Mouse (Mus musculus) thymus, adult 2 months (tissue): ENCODE measurements at regions not wholly inside any gene's neighbourhood (a gene's known extent, or its start where the extent isn't known, plus 50 kb on each side); places are given as distances from the start of the nearest gene placed in this dataset.
"Not testable (repeated sequence)": the region's sequence is repeated elsewhere in the genome, so short reads cannot be mapped to it uniquely, and the experiment has no call there.

Source experiments
- DNase-seq: peaks from one replicate; pipeline ENCODE4 v3.0.0; 2021
- H3K27ac ChIP-seq: fragments of 200-500 bp; 2 replicates; pipeline ENCODE4 v1.5.1; 2012; ENCODE audit warnings: low read length, control low read depth; ENCODE audit not compliant: control insufficient read depth, insufficient read depth
- H3K27me3 ChIP-seq: fragments of 200-500 bp; 2 replicates; pipeline ENCODE4 v1.6.1; 2012; ENCODE audit warnings: mild to moderate bottlenecking, low read length, moderate library complexity, mixed read lengths; ENCODE audit not compliant: control insufficient read depth, insufficient read depth
- H3K36me3 ChIP-seq: fragments of 200-500 bp; 2 replicates; pipeline ENCODE4 v1.6.1; 2012; ENCODE audit warnings: mild to moderate bottlenecking, low read length, moderate library complexity; ENCODE audit not compliant: control insufficient read depth, insufficient read depth
- H3K4me1 ChIP-seq: fragments of 200-500 bp; replicated peaks from 2 replicates; pipeline ENCODE4 v1.6.1; 2012; ENCODE audit warnings: low read length; ENCODE audit not compliant: control insufficient read depth, insufficient read depth
- H3K4me3 ChIP-seq: fragments of 200-500 bp; 2 replicates; pipeline ENCODE4 v1.5.1; 2012; ENCODE audit warnings: mild to moderate bottlenecking, low read length, control low read depth, moderate library complexity; ENCODE audit not compliant: control insufficient read depth, insufficient read depth
- CTCF ChIP-seq: fragments of 200-500 bp; IDR thresholded peaks from 2 replicates; pipeline ENCODE4 v1.5.1; 2012; ENCODE audit warnings: mild to moderate bottlenecking, control low read depth, low read length, moderate library complexity, borderline replicate concordance; ENCODE audit not compliant: control insufficient read depth, poor library complexity, insufficient read depth; ENCODE audit errors: extremely low read depth
- POLR2A ChIP-seq: fragments of 200-500 bp; IDR thresholded peaks from 2 replicates; pipeline ENCODE4 v1.6.1; 2012; ENCODE audit warnings: mild to moderate bottlenecking, low read length, control low read depth, moderate library complexity; ENCODE audit not compliant: control insufficient read depth, poor library complexity, insufficient read depth; ENCODE audit errors: extremely low read depth
- WGBS: fragments of 180-500 bp; shearing (Covaris S2); methylation state at CpG from one replicate; pipeline ENCODE4 v1.1.7; 2018; 5-methylcytosine and 5-hydroxymethylcytosine counted together

GRCm38 (mm10) chr2:171586217-171586852 is 456.9 kb downstream of the Cbln4 start:
- WGBS: 97% methylated on average over 6 of the region's 6 CpGs
- TF ChIP-seq CTCF: no peak
- TF ChIP-seq POLR2A: no peak
- Histone ChIP-seq H3K4me1 (no peaks in the 10 kb centered on the region), H3K27ac (no peak overlapping the region), H3K4me3 (no peak overlapping the region), H3K36me3 (no peaks in the 10 kb centered on the region), H3K27me3 (no peaks in the 10 kb centered on the region)
- DNase-seq: no peak

GRCm38 (mm10) chr2:171574360-171574759 is 468.9 kb downstream of the Cbln4 start:
- Histone ChIP-seq H3K4me1 (no peaks in the 10 kb centered on the region), H3K27ac (no peak overlapping the region), H3K36me3 (no peaks in the 10 kb centered on the region), H3K27me3 (no peaks in the 10 kb centered on the region), H3K4me3 (no peak overlapping the region)
- 81% methylated on average over 3 of the region's 3 CpGs for WGBS
- DNase-seq: no peak
- no peak for TF ChIP-seq CTCF
- TF ChIP-seq POLR2A: no peak

GRCm38 (mm10) chr2:171562656-171563055 is 480.6 kb downstream of the Cbln4 start:
- WGBS: 93% methylated on average over 5 of the region's 5 CpGs
- Histone ChIP-seq H3K4me3 (no peak overlapping the region), H3K36me3 (no peaks in the 10 kb centered on the region), H3K27me3 (no peaks in the 10 kb centered on the region), H3K27ac (no peak overlapping the region), H3K4me1 (no peaks in the 10 kb centered on the region)
- DNase-seq: no peak
- no peak for TF ChIP-seq POLR2A
- no peak for TF ChIP-seq CTCF

GRCm38 (mm10) chr2:171542768-171543167 is 500.5 kb downstream of the Cbln4 start:
- H3K27ac ChIP-seq, H3K27me3 ChIP-seq, H3K4me1 ChIP-seq, H3K36me3 ChIP-seq, H3K4me3 ChIP-seq, DNase-seq: not testable (repeated sequence)
- WGBS: 90% methylated on average over 18 of the region's 18 CpGs

GRCm38 (mm10) chr2:171514876-171515275 is 528.4 kb downstream of the Cbln4 start:
- Histone ChIP-seq H3K27ac (no peak overlapping the region), H3K27me3 (no peaks in the 10 kb centered on the region), H3K4me1 (no peaks in the 10 kb centered on the region), H3K36me3 (no peaks in the 10 kb centered on the region), H3K4me3 (no peak overlapping the region)
- TF ChIP-seq CTCF (no peak), POLR2A (no peak)
- WGBS: 91% methylated on average over 5 of the region's 5 CpGs
- DNase-seq: no peak

- H3K27ac ChIP-seq: no peak overlapping the region
- no peak overlapping the region for H3K4me3 ChIP-seq
- DNase-seq: no peak
- H3K4me1 ChIP-seq: no peaks in the 10 kb centered on the region
- 87% methylated on average over 4 of the region's 4 CpGs for WGBS
- TF ChIP-seq POLR2A: no peak
- no peak for TF ChIP-seq CTCF
- no peaks in the 10 kb centered on the region for H3K36me3 ChIP-seq
- no peaks in the 10 kb centered on the region for H3K27me3 ChIP-seq
Measured at GRCm38 (mm10) chr2:171496620-171497019, 546.6 kb downstream of the Cbln4 start.

- 38% methylated on average over 12 of the region's 12 CpGs for WGBS
- Histone ChIP-seq H3K36me3 (no peaks in the 10 kb centered on the region), H3K4me1 (no peaks in the 10 kb centered on the region), H3K27me3 (no peaks in the 10 kb centered on the region), H3K27ac (no peak overlapping the region), H3K4me3 (no peak overlapping the region)
- TF ChIP-seq POLR2A: no peak
- no peak for TF ChIP-seq CTCF
- DNase-seq: no peak
Measured at GRCm38 (mm10) chr2:171493741-171494140, 549.5 kb downstream of the Cbln4 start.
